ENCODE assay signal across 8 mouse cellular contexts in the genomic region with DNA sequence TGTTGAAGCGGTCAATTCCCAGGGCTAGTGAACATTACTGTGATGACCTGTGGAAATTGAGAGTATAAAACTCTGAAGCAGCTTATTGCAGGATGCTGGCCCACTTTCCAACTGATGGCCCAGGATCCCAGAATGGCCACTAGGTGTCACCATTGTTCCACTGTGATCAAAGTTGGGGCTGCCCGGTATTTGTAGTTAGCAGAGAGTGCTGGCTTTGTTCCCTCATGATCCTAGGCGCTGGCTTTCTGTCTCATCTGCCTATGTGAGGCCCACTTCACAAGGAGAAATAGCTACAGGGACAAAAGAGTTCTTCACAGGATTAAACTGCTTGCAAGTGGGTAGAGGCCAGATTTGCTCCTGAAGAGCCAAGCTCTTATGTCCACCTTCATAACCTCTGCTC. TPM values are rescaled to one million over a fixed set of nuclear protein-coding genes. Genes with fewer than 3 reads are reported as not detected.
DNase-seq lines count a peak whose midpoint lies in the region; ATAC-seq lines count a peak whose summit lies in the region.

No protein-coding gene starts in this region.

- H3K4me3 ChIP-seq in heart, embryonic 16.5 days (ENCODE audit: low read length), result no peak overlapping the region
- no peak overlapping the region for H3K4me3 ChIP-seq in liver, embryonic 12.5 days
- H3K4me3 ChIP-seq in neural tube, embryonic 11.5 days (ENCODE audit: low read depth, low read length), result no peak overlapping the region
- no peak overlapping the region for H3K4me3 ChIP-seq in stomach, embryonic 15.5 days (replicated peaks)

- H3K27ac ChIP-seq in heart, embryonic 16.5 days (ENCODE audit: low read length), result no peak overlapping the region
- no peak overlapping the region for H3K27ac ChIP-seq in liver, embryonic 12.5 days
- H3K27ac ChIP-seq in neural tube, embryonic 11.5 days (ENCODE audit: low read depth, low read length), result no peak overlapping the region
- H3K27ac ChIP-seq in stomach, embryonic 15.5 days, result no peak overlapping the region

- H3K4me2 ChIP-seq in heart, embryonic 16.5 days (ENCODE audit: low read depth, low read length), result no peak overlapping the region
- H3K4me2 ChIP-seq in liver, embryonic 12.5 days, result no peak overlapping the region
- H3K4me2 ChIP-seq in neural tube, embryonic 11.5 days (ENCODE audit: low read depth), result no peak overlapping the region
- H3K4me2 ChIP-seq in stomach, embryonic 15.5 days, result no peak overlapping the region

- no peaks in the 10 kb centered on the region for H3K4me1 ChIP-seq in heart, embryonic 16.5 days (ENCODE audit: control insufficient read depth, insufficient read depth, low read length)
- peaks cover 17% of the 10 kb centered on the region for H3K4me1 ChIP-seq in liver, embryonic 12.5 days
- no peaks in the 10 kb centered on the region for H3K4me1 ChIP-seq in neural tube, embryonic 11.5 days (ENCODE audit: control insufficient read depth, insufficient read depth, low read length)
- peaks cover 10% of the 10 kb centered on the region; the same call in 1 of the 2 replicates for H3K4me1 ChIP-seq in stomach, embryonic 15.5 days

- no peak overlapping the region for H3K9ac ChIP-seq in heart, embryonic 16.5 days (ENCODE audit: low read length)
- H3K9ac ChIP-seq in liver, embryonic 12.5 days, result no peak overlapping the region
- H3K9ac ChIP-seq in neural tube, embryonic 11.5 days (ENCODE audit: low read length), result no peak overlapping the region
- no peak overlapping the region for H3K9ac ChIP-seq in stomach, embryonic 15.5 days

- no peaks in the 10 kb centered on the region for H3K27me3 ChIP-seq in heart, embryonic 16.5 days (ENCODE audit: control insufficient read depth, insufficient read depth, low read length)
- 0 out of 2 replicates have a peak, but pooled peaks cover 9% of the 10 kb centered on the region for H3K27me3 ChIP-seq in liver, embryonic 12.5 days (replicated peaks)
- H3K27me3 ChIP-seq in neural tube, embryonic 11.5 days (ENCODE audit: control insufficient read depth, insufficient read depth, low read length), result no peaks in the 10 kb centered on the region
- no peaks in the 10 kb centered on the region for H3K27me3 ChIP-seq in stomach, embryonic 15.5 days (replicated peaks)

- peak; percentile 80 for ATAC-seq in erythroid progenitor cell, adult 5-6 weeks (replicated peaks; ENCODE audit: low FRiP score, poor library complexity, severe bottlenecking)
- peak; percentile 72 for ATAC-seq in heart, embryonic 16.5 days (replicated peaks; ENCODE audit: extremely low read depth, insufficient read depth, low FRiP score)
- ATAC-seq in liver, embryonic 12.5 days, result peak; percentile 37; the same call in 1 of the 2 replicates
- peak; percentile 77; the same call in 1 of the 2 replicates for ATAC-seq in neural tube, embryonic 11.5 days (ENCODE audit: insufficient read depth, low FRiP score, low TSS enrichment)
- peak; percentile 33; the same call in 1 of the 2 replicates for ATAC-seq in stomach, embryonic 15.5 days (ENCODE audit: insufficient read depth, low FRiP score, low read depth)

- no peaks in the 10 kb centered on the region for H3K9me3 ChIP-seq in heart, embryonic 16.5 days (replicated peaks; ENCODE audit: control insufficient read depth, low read length)
- no peaks in the 10 kb centered on the region for H3K9me3 ChIP-seq in liver, embryonic 12.5 days (replicated peaks)
- H3K9me3 ChIP-seq in neural tube, embryonic 11.5 days (ENCODE audit: control insufficient read depth, low read length), result no peaks in the 10 kb centered on the region
- H3K9me3 ChIP-seq in stomach, embryonic 15.5 days, result no peaks in the 10 kb centered on the region

- H3K36me3 ChIP-seq in heart, embryonic 16.5 days (ENCODE audit: control insufficient read depth, insufficient read depth), result no peaks in the 10 kb centered on the region
- peaks cover 5% of the 10 kb centered on the region for H3K36me3 ChIP-seq in liver, embryonic 12.5 days
- no peaks in the 10 kb centered on the region; the same call in 1 of the 2 replicates for H3K36me3 ChIP-seq in neural tube, embryonic 11.5 days (ENCODE audit: control insufficient read depth, insufficient read depth, low read length)
- no peaks in the 10 kb centered on the region for H3K36me3 ChIP-seq in stomach, embryonic 15.5 days

- DNase-seq in CD8-positive naive resting alpha-beta T cell, adult 2 months (ENCODE audit: low read depth in 2 of 2, low spot score in 2 of 2), result peak; percentile 76 to 83
- peak; percentile 61 for DNase-seq in brain, embryonic 18.5 days (ENCODE audit: low read depth, low spot score)
- peak; percentile 87 for DNase-seq in kidney, postnatal 14 days
- peak; percentile 86 for DNase-seq in neural tube, embryonic 11.5 days (ENCODE audit: low spot score)

- WGBS in heart, embryonic 16.5 days, result 2% methylated on average over 3 of the region's 3 CpGs
- WGBS in liver, embryonic 12.5 days (ENCODE audit: insufficient replicate concordance), result 2% methylated on average over 3 of the region's 3 CpGs
- 5% methylated on average over 3 of the region's 3 CpGs for WGBS in neural tube, embryonic 11.5 days
- 3% methylated on average over 3 of the region's 3 CpGs for WGBS in stomach, embryonic 15.5 days

RNA-seq across cellular contexts. Expression of a gene that starts 7.0 kb away (rescaled TPM):
- total RNA-seq in erythroid progenitor cell, adult 5-6 weeks (2015; ENCODE audit: low replicate concordance), result 6.1 and 9.6 TPM in 2 replicates
- 6.9 and 44.3 TPM in 2 replicates for total RNA-seq in erythroid progenitor cell, adult 5-6 weeks (2017; ENCODE audit: low replicate concordance)
- 20.9 and 22.8 TPM in 2 replicates for polyA plus RNA-seq in heart, embryonic 16.5 days (2015; fragmentation: Nextera tagmentation; extraction: Ambion mirVana)
- polyA plus RNA-seq in liver, embryonic 12.5 days (2016; fragmentation: Nextera tagmentation; extraction: Ambion mirVana), result 23.2 and 25.9 TPM in 2 replicates
- polyA plus RNA-seq in neural tube, embryonic 11.5 days (2014; fragmentation: Nextera tagmentation; extraction: Ambion mirVana), result 36.7 and 43.0 TPM in 2 replicates
- polyA plus RNA-seq in stomach, embryonic 15.5 days (2015; fragmentation: Nextera tagmentation; extraction: Ambion mirVana), result 22.6 and 23.7 TPM in 2 replicates

RNA-seq across cellular contexts. Expression of a gene that starts 17.9 kb away (rescaled TPM):
- total RNA-seq in erythroid progenitor cell, adult 5-6 weeks (2015; ENCODE audit: low replicate concordance), result not detected in 2 replicates
- total RNA-seq in erythroid progenitor cell, adult 5-6 weeks (2017; ENCODE audit: low replicate concordance), result not detected in 2 replicates
- not detected in 2 replicates for polyA plus RNA-seq in heart, embryonic 16.5 days (2015; fragmentation: Nextera tagmentation; extraction: Ambion mirVana)
- 0.35 TPM in 1 of 2 replicates, not detected in the other for polyA plus RNA-seq in liver, embryonic 12.5 days (2016; fragmentation: Nextera tagmentation; extraction: Ambion mirVana)
- polyA plus RNA-seq in neural tube, embryonic 11.5 days (2014; fragmentation: Nextera tagmentation; extraction: Ambion mirVana), result 0.51 TPM in 1 of 2 replicates, not detected in the other
- polyA plus RNA-seq in stomach, embryonic 15.5 days (2015; fragmentation: Nextera tagmentation; extraction: Ambion mirVana), result 0.35 and 0.41 TPM in 2 replicates

RNA-seq across cellular contexts. Expression of a gene that starts 22.1 kb away (rescaled TPM):
- total RNA-seq in erythroid progenitor cell, adult 5-6 weeks (2015; ENCODE audit: low replicate concordance), result 32.1 and 45.7 TPM in 2 replicates
- 17.5 and 20.0 TPM in 2 replicates for total RNA-seq in erythroid progenitor cell, adult 5-6 weeks (2017; ENCODE audit: low replicate concordance)
- 78.2 and 84.0 TPM in 2 replicates for polyA plus RNA-seq in heart, embryonic 16.5 days (2015; fragmentation: Nextera tagmentation; extraction: Ambion mirVana)
- polyA plus RNA-seq in liver, embryonic 12.5 days (2016; fragmentation: Nextera tagmentation; extraction: Ambion mirVana), result 88.5 and 91.3 TPM in 2 replicates
- 49.5 and 57.4 TPM in 2 replicates for polyA plus RNA-seq in neural tube, embryonic 11.5 days (2014; fragmentation: Nextera tagmentation; extraction: Ambion mirVana)
- 166 and 178 TPM in 2 replicates for polyA plus RNA-seq in stomach, embryonic 15.5 days (2015; fragmentation: Nextera tagmentation; extraction: Ambion mirVana)

RNA-seq across cellular contexts. Expression of a gene that starts 40.5 kb away (rescaled TPM):
- total RNA-seq in erythroid progenitor cell, adult 5-6 weeks (2015; ENCODE audit: low replicate concordance), result 1.8 and 10.5 TPM in 2 replicates
- 3.0 and 4.2 TPM in 2 replicates for total RNA-seq in erythroid progenitor cell, adult 5-6 weeks (2017; ENCODE audit: low replicate concordance)
- polyA plus RNA-seq in heart, embryonic 16.5 days (2015; fragmentation: Nextera tagmentation; extraction: Ambion mirVana), result 29.3 and 33.8 TPM in 2 replicates
- polyA plus RNA-seq in liver, embryonic 12.5 days (2016; fragmentation: Nextera tagmentation; extraction: Ambion mirVana), result 24.4 and 25.3 TPM in 2 replicates
- polyA plus RNA-seq in neural tube, embryonic 11.5 days (2014; fragmentation: Nextera tagmentation; extraction: Ambion mirVana), result 34.1 and 34.4 TPM in 2 replicates
- polyA plus RNA-seq in stomach, embryonic 15.5 days (2015; fragmentation: Nextera tagmentation; extraction: Ambion mirVana), result 33.0 and 35.7 TPM in 2 replicates

RNA-seq across cellular contexts. Expression of a gene that starts 44.8 kb away (rescaled TPM):
- total RNA-seq in erythroid progenitor cell, adult 5-6 weeks (2015; ENCODE audit: low replicate concordance), result 3.2 and 5.4 TPM in 2 replicates
- 0.91 and 3.0 TPM in 2 replicates for total RNA-seq in erythroid progenitor cell, adult 5-6 weeks (2017; ENCODE audit: low replicate concordance)
- polyA plus RNA-seq in heart, embryonic 16.5 days (2015; fragmentation: Nextera tagmentation; extraction: Ambion mirVana), result 44.1 and 44.6 TPM in 2 replicates
- 31.8 and 34.7 TPM in 2 replicates for polyA plus RNA-seq in liver, embryonic 12.5 days (2016; fragmentation: Nextera tagmentation; extraction: Ambion mirVana)
- polyA plus RNA-seq in neural tube, embryonic 11.5 days (2014; fragmentation: Nextera tagmentation; extraction: Ambion mirVana), result 43.0 and 43.1 TPM in 2 replicates
- 47.2 and 50.3 TPM in 2 replicates for polyA plus RNA-seq in stomach, embryonic 15.5 days (2015; fragmentation: Nextera tagmentation; extraction: Ambion mirVana)
